Mouse (Mus musculus) forebrain, embryonic 15.5 days (tissue): Measurements from ENCODE around the gene Vmn2r41. TPM values are rescaled to one million over a fixed set of nuclear protein-coding genes. Genes with fewer than 3 reads are reported as not detected.
"Not testable (repeated sequence)": the region's sequence is repeated elsewhere in the genome, so short reads cannot be mapped to it uniquely, and the experiment has no call there.

ENCODE experiments used
- ATAC-seq: fragments of 200-750 bp; cut with Nextera tagmentation; replicated peaks from 2 replicates; pipeline ENCODE4 v1.8.0; 2017; ENCODE audit warnings: mild to moderate bottlenecking, moderate TSS enrichment, moderate library complexity
- H3K27ac ChIP-seq: fragments of 300-500 bp; sonication (generic); replicated peaks from 2 replicates; pipeline ENCODE4 v1.5.1; 2015; ENCODE audit warnings: mild to moderate bottlenecking, inconsistent platforms
- H3K27me3 ChIP-seq: fragments of 300-500 bp; sonication (generic); 2 replicates; pipeline ENCODE4 v1.6.1; 2015; ENCODE audit warnings: inconsistent platforms
- H3K36me3 ChIP-seq: fragments of 300-500 bp; sonication (generic); 2 replicates; pipeline ENCODE4 v1.6.1; 2015; ENCODE audit warnings: mild to moderate bottlenecking, inconsistent platforms
- H3K4me1 ChIP-seq: fragments of 300-500 bp; sonication (generic); 2 replicates; pipeline ENCODE4 v1.6.1; 2015; ENCODE audit warnings: inconsistent platforms
- H3K4me2 ChIP-seq: fragments of 300-500 bp; sonication (generic); replicated peaks from 2 replicates; pipeline ENCODE4 v1.6.1; 2015; ENCODE audit warnings: mild to moderate bottlenecking, inconsistent platforms
- H3K4me3 ChIP-seq: fragments of 300-500 bp; sonication (generic); 2 replicates; pipeline ENCODE4 v1.5.1; 2015; ENCODE audit warnings: mild to moderate bottlenecking, inconsistent platforms
- H3K9ac ChIP-seq: fragments of 300-500 bp; sonication (generic); replicated peaks from 2 replicates; pipeline ENCODE4 v1.6.1; 2015; ENCODE audit warnings: mild to moderate bottlenecking, inconsistent platforms
- H3K9me3 ChIP-seq: fragments of 300-500 bp; sonication (generic); 2 replicates; pipeline ENCODE4 v1.6.1; 2016; ENCODE audit warnings: inconsistent platforms
- WGBS: fragments of 180-500 bp; shearing (Covaris S2); methylation state at CpG from one replicate; pipeline ENCODE4 v1.1.7; 2015; ENCODE audit warnings: mixed read lengths; 5-methylcytosine and 5-hydroxymethylcytosine counted together
- polyA plus RNA-seq: library from polyadenylated mRNA; unstranded; fragments of >200 nt; fragmentation: Nextera tagmentation; extraction: Ambion mirVana; gene quantifications from 2 replicates; pipeline ENCODE4 v1.2.1, GENCODE M21; 2015

Vmn2r41 gene
- polyA plus RNA-seq: not detected in 2 replicates

GRCm38 (mm10) chr7:8161554-8161953, at the start of gene Vmn2r41:
Gene Vmn2r41 (minus strand): TSS chr7:8161654.
- not testable (repeated sequence) for ATAC-seq

GRCm38 (mm10) chr7:8200220-8200619, 38.8 kb upstream of the Vmn2r41 start, which contains the start of gene Vmn2r42:
Gene Vmn2r42 (minus strand): TSS chr7:8200320.
- not testable (repeated sequence) for H3K9ac ChIP-seq, H3K9me3 ChIP-seq, H3K4me1 ChIP-seq, ATAC-seq, H3K36me3 ChIP-seq, H3K27me3 ChIP-seq, H3K4me2 ChIP-seq, H3K4me3 ChIP-seq, H3K27ac ChIP-seq
- WGBS: no CpG with 5 or more reads among the region's 2 CpGs

More at GRCm38 (mm10) chr7:8161554-8161953, at the start of gene Vmn2r41:
- H3K4me2 ChIP-seq, H3K27me3 ChIP-seq, H3K36me3 ChIP-seq, H3K27ac ChIP-seq, H3K4me3 ChIP-seq, H3K9me3 ChIP-seq, H3K4me1 ChIP-seq, H3K9ac ChIP-seq: not testable (repeated sequence)
- no CpG with 5 or more reads among the region's 1 CpGs for WGBS

- H3K9me3 ChIP-seq, H3K27ac ChIP-seq, H3K27me3 ChIP-seq, H3K9ac ChIP-seq, H3K4me2 ChIP-seq, H3K4me1 ChIP-seq, H3K4me3 ChIP-seq, ATAC-seq, H3K36me3 ChIP-seq: not testable (repeated sequence)
- WGBS: 38% methylated on average over 11 of the region's 15 CpGs
Measured at GRCm38 (mm10) chr7:8092871-8093270, 68.6 kb downstream of the Vmn2r41 start.

Other genes with a start within 250 kb of the Vmn2r41 start
- gene Vmn2r42, start 38.7 kb upstream of the Vmn2r41 start, polyA plus RNA-seq: not detected in 2 replicates
- not detected in 2 replicates for gene Vmn2r43, start 98.9 kb upstream of the Vmn2r41 start, polyA plus RNA-seq
- not detected in 2 replicates for gene Vmn2r44, start 221.7 kb upstream of the Vmn2r41 start, polyA plus RNA-seq